ENCODE assay signal across 26 mouse cellular contexts in the genomic region with DNA sequence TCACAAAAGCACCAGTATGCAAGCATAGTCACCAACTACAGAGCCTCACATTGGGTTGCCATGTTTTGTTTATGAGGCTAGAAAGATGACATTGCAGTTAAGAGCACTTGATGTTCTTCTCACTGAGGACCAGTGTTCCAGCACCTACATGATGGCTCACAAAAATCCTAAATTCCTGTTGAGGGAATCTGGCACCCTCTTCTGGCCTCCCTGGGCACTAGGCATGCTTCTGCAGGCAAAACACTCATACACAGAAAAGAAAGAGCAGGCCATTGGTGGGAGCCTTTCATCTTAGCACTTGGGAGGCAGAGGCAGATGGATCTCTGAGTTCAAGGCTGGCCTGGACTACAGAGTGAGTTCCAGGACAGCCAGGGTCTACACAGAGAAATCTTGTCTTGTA. TPM values are rescaled to one million over a fixed set of nuclear protein-coding genes. Genes with fewer than 3 reads are reported as not detected.
DNase-seq lines count a peak whose midpoint lies in the region; ATAC-seq and TF ChIP-seq lines count a peak whose summit lies in the region.
"Had no signal": no experiment of that assay in that cellular context is flagged by ENCODE, and none has a peak within 500 bp of the region (broad histone marks: within the 10 kb centered on the region; RNA-seq: fewer than 3 reads in every experiment).

No protein-coding gene starts in this region.

- H3K4me1 ChIP-seq in intestine, postnatal 0 days (replicated peaks; ENCODE audit: control insufficient read depth, insufficient read depth, low read length) = 0 out of 2 replicates have a peak, but pooled peaks cover 2% of the 10 kb centered on the region
- H3K4me1 ChIP-seq in intestine, embryonic 16.5 days (ENCODE audit: control insufficient read depth, insufficient read depth, low read length) = 0 out of 2 replicates have a peak, but pooled peaks cover 2% of the 10 kb centered on the region
- H3K4me1 ChIP-seq in midbrain, postnatal 0 days (ENCODE audit: insufficient read depth, low read length) = no peaks in the 10 kb centered on the region
- H3K4me1 ChIP-seq: embryonic facial prominence, embryonic 12.5 days; forebrain, embryonic 15.5 days; heart, embryonic 15.5 days; hindbrain, embryonic 13.5 days had no signal

- no peak overlapping the region for H3K4me3 ChIP-seq in intestine, postnatal 0 days (ENCODE audit: low read depth, low read length)
- H3K4me3 ChIP-seq in intestine, embryonic 16.5 days (ENCODE audit: low read length) = no peak overlapping the region
- H3K4me3 ChIP-seq in midbrain, postnatal 0 days (ENCODE audit: low read depth, low read length) = no peak overlapping the region
- H3K4me3 ChIP-seq: embryonic facial prominence, embryonic 12.5 days; forebrain, embryonic 15.5 days; heart, embryonic 15.5 days; hindbrain, embryonic 13.5 days had no signal

- no peaks in the 10 kb centered on the region for H3K9me3 ChIP-seq in intestine, postnatal 0 days (ENCODE audit: control insufficient read depth)
- H3K9me3 ChIP-seq in intestine, embryonic 16.5 days (ENCODE audit: control insufficient read depth, low read length) = no peaks in the 10 kb centered on the region
- no peaks in the 10 kb centered on the region for H3K9me3 ChIP-seq in midbrain, postnatal 0 days (ENCODE audit: low read length)
- H3K9me3 ChIP-seq: embryonic facial prominence, embryonic 12.5 days; forebrain, embryonic 15.5 days; heart, embryonic 15.5 days; hindbrain, embryonic 13.5 days had no signal

- no peaks in the 10 kb centered on the region for H3K36me3 ChIP-seq in intestine, postnatal 0 days (ENCODE audit: control insufficient read depth, insufficient read depth)
- H3K36me3 ChIP-seq in intestine, embryonic 16.5 days (ENCODE audit: control insufficient read depth, insufficient read depth, low read length) = no peaks in the 10 kb centered on the region
- H3K36me3 ChIP-seq in midbrain, postnatal 0 days (ENCODE audit: insufficient read depth, low read length) = no peaks in the 10 kb centered on the region
- H3K36me3 ChIP-seq: embryonic facial prominence, embryonic 12.5 days; forebrain, embryonic 15.5 days; heart, embryonic 15.5 days; hindbrain, embryonic 13.5 days had no signal

- DNase-seq in 3T3-L1 (ENCODE audit: low read depth, low spot score) (peak; percentile 62), ES-CJ7 (ENCODE audit: low read depth, low spot score) (peak; percentile 14), ZHBTc4 (ENCODE audit: low read depth, low spot score) (peak; percentile 18)
- no peak for DNase-seq in cerebellum, adult 8-10 months
- DNase-seq in midbrain, postnatal 0 days (ENCODE audit: low spot score) = no peak
- no peak for DNase-seq in spleen, postnatal 4 days (ENCODE audit: low spot score in 2 of 2)
- DNase-seq: adrenal gland, adult 8-10 months; adrenal gland, postnatal 36 days; cerebellum, adult 9-10 months; cerebellum, postnatal 25 days; gastrocnemius, postnatal 10 days; heart, adult 18-20 months; heart, postnatal 14 days; kidney, adult 11 months had no signal

- peak; percentile 19; the same call in 1 of the 2 replicates for TF ChIP-seq CTCF in intestine, postnatal 0 days (IDR thresholded peaks at IDR 0.05; ENCODE audit: low read depth)
- TF ChIP-seq CTCF in midbrain, postnatal 0 days (IDR thresholded peaks at IDR 0.05) = no peak

- H3K27ac ChIP-seq in intestine, postnatal 0 days (ENCODE audit: low read depth, low read length) = no peak overlapping the region
- no peak overlapping the region for H3K27ac ChIP-seq in intestine, embryonic 16.5 days (ENCODE audit: low read length)
- no peak overlapping the region for H3K27ac ChIP-seq in midbrain, postnatal 0 days (ENCODE audit: low read depth, low read length)
- H3K27ac ChIP-seq: embryonic facial prominence, embryonic 12.5 days; forebrain, embryonic 15.5 days; heart, embryonic 15.5 days; hindbrain, embryonic 13.5 days; hindbrain, postnatal 0 days had no signal

- H3K9ac ChIP-seq in intestine, postnatal 0 days (ENCODE audit: low read depth, low read length) = no peak overlapping the region
- no peak overlapping the region for H3K9ac ChIP-seq in intestine, embryonic 16.5 days (ENCODE audit: low read depth, low read length)
- H3K9ac ChIP-seq in midbrain, postnatal 0 days (replicated peaks; ENCODE audit: low read length, poor library complexity, severe bottlenecking) = no peak overlapping the region
- H3K9ac ChIP-seq: embryonic facial prominence, embryonic 12.5 days; forebrain, embryonic 15.5 days; heart, embryonic 15.5 days; hindbrain, embryonic 13.5 days had no signal

- no peak for ATAC-seq in intestine, postnatal 0 days
- ATAC-seq in intestine, embryonic 16.5 days = no peak
- no peak for ATAC-seq in midbrain, postnatal 0 days (ENCODE audit: low FRiP score)
- ATAC-seq: forebrain, embryonic 15.5 days; hindbrain, postnatal 0 days had no signal

- H3K27me3 ChIP-seq in intestine, postnatal 0 days (replicated peaks; ENCODE audit: control insufficient read depth, insufficient read depth, low read length) = no peaks in the 10 kb centered on the region
- no peaks in the 10 kb centered on the region for H3K27me3 ChIP-seq in intestine, embryonic 16.5 days (replicated peaks; ENCODE audit: control insufficient read depth, insufficient read depth, low read length)
- H3K27me3 ChIP-seq in midbrain, postnatal 0 days (ENCODE audit: insufficient read depth, low read length) = no peaks in the 10 kb centered on the region
- H3K27me3 ChIP-seq: embryonic facial prominence, embryonic 12.5 days; forebrain, embryonic 15.5 days; heart, embryonic 15.5 days; hindbrain, embryonic 13.5 days had no signal

- H3K4me2 ChIP-seq in intestine, postnatal 0 days (replicated peaks; ENCODE audit: low read depth) = no peak overlapping the region
- H3K4me2 ChIP-seq in intestine, embryonic 16.5 days (ENCODE audit: low read depth, low read length) = no peak overlapping the region
- no peak overlapping the region for H3K4me2 ChIP-seq in midbrain, postnatal 0 days (ENCODE audit: low read depth, low read length, poor library complexity, severe bottlenecking)
- H3K4me2 ChIP-seq: embryonic facial prominence, embryonic 12.5 days; forebrain, embryonic 15.5 days; heart, embryonic 11.5 days; heart, embryonic 15.5 days; hindbrain, embryonic 13.5 days had no signal

RNA-seq across cellular contexts. Expression of gene Tmprss11e, which starts 25.4 kb away (rescaled TPM):
- polyA plus RNA-seq in intestine, postnatal 0 days (2015; fragmentation: Nextera tagmentation; extraction: Ambion mirVana) = not detected in 2 replicates
- not detected in 2 replicates for polyA plus RNA-seq in intestine, embryonic 16.5 days (2015; fragmentation: Nextera tagmentation; extraction: Ambion mirVana)
- total RNA-seq in midbrain, postnatal 0 days (2014; rRNA removed) = 0.28 TPM in 1 of 2 replicates, not detected in the other
- not detected in 2 replicates for polyA plus RNA-seq in midbrain, postnatal 0 days (2015; fragmentation: Nextera tagmentation; extraction: Ambion mirVana)
- total RNA-seq: adrenal gland, adult 8-10 months; adrenal gland, postnatal 36 days; gastrocnemius, postnatal 10 days; gastrocnemius, postnatal 4 days; heart, adult 18-20 months; heart, postnatal 14 days; hematopoietic stem cell, adult 5-6 weeks; hindbrain, postnatal 0 days had no signal
- polyA plus RNA-seq: cortical plate, adult 2 months; embryonic facial prominence, embryonic 12.5 days; forebrain, embryonic 11.5 days; forebrain, embryonic 15.5 days; heart, embryonic 15.5 days; hindbrain, embryonic 13.5 days had no signal

RNA-seq across cellular contexts. Expression of gene Ythdc1, which starts 33.0 kb away (rescaled TPM):
- 21.2 and 22.9 TPM in 2 replicates for polyA plus RNA-seq in intestine, postnatal 0 days (2015; fragmentation: Nextera tagmentation; extraction: Ambion mirVana)
- 25.4 and 25.9 TPM in 2 replicates for polyA plus RNA-seq in intestine, embryonic 16.5 days (2015; fragmentation: Nextera tagmentation; extraction: Ambion mirVana)
- total RNA-seq in midbrain, postnatal 0 days (2014; rRNA removed) = 47.1 and 69.0 TPM in 2 replicates
- 25.1 and 29.6 TPM in 2 replicates for polyA plus RNA-seq in midbrain, postnatal 0 days (2015; fragmentation: Nextera tagmentation; extraction: Ambion mirVana)

Comparison
In these comparisons a context has a peak if more than half of its experiments do, and no peak if none do; other contexts are left out.
1. DNase-seq: peak in 3T3-L1 (single experiment), ES-CJ7 (single experiment) and ZHBTc4 (single experiment); none in cerebellum, adult 8-10 months (single experiment), midbrain, postnatal 0 days (single experiment) and spleen, postnatal 4 days (0 of 2).